Mouse (Mus musculus): Measurements from ENCODE around the gene Mapkap1. TPM values are rescaled to one million over a fixed set of nuclear protein-coding genes. Genes with fewer than 3 reads are reported as not detected.

Mapkap1 gene
- polyA plus RNA-seq (2021): 78.9 TPM

- POLR2A ChIA-PET: interaction anchor here (0.6 to 1.2 kb wide), 5 partner anchors 29 to 175 kb away, joined by 3 read pairs; partner anchors contain the start of gene Pbx3
- in situ Hi-C loops (cut with MboI; ENCODE audit: low pct_unique_long_range_greater_than_20kb): no loop called here
- no peak for TF ChIP-seq CTCF (IDR thresholded peaks at IDR 0.05)
- ATAC-seq: peak; percentile 93
- CTCF ChIA-PET: no interaction called here
- peak; percentile 73 for DNase-seq (ENCODE audit: low read depth, low spot score)
- H3K27me3 ChIP-seq: no peaks in the 10 kb centered on the region
Measured at GRCm38 (mm10) chr2:34406601-34407464, at the start of gene Mapkap1. Mapkap1 (plus strand) TSS chr2:34406771.

GRCm38 (mm10) chr2:34363678-34364077 lies 42.9 kb upstream of the Mapkap1 start:
- TF ChIP-seq CTCF (IDR thresholded peaks at IDR 0.05): no peak
- CTCF ChIA-PET: interaction anchor here (1.5 kb wide), 1 partner anchor 11 kb away, joined by 4 read pairs; no protein-coding TSS in a partner anchor
- ATAC-seq: no peak
- no peak for DNase-seq (ENCODE audit: low read depth, low spot score)
- POLR2A ChIA-PET: no interaction called here
- in situ Hi-C loops (cut with MboI; ENCODE audit: low pct_unique_long_range_greater_than_20kb): loop anchor here (25.0 kb wide), 1 partner anchor 601 kb away; no protein-coding TSS in a partner anchor
- H3K27me3 ChIP-seq: no peaks in the 10 kb centered on the region

- CTCF ChIA-PET: no interaction called here
- no peak for TF ChIP-seq CTCF (IDR thresholded peaks at IDR 0.05)
- no peaks in the 10 kb centered on the region for H3K27me3 ChIP-seq
Measured at GRCm38 (mm10) chr2:34367024-34367423, 39.5 kb upstream of the Mapkap1 start.

DNA sequence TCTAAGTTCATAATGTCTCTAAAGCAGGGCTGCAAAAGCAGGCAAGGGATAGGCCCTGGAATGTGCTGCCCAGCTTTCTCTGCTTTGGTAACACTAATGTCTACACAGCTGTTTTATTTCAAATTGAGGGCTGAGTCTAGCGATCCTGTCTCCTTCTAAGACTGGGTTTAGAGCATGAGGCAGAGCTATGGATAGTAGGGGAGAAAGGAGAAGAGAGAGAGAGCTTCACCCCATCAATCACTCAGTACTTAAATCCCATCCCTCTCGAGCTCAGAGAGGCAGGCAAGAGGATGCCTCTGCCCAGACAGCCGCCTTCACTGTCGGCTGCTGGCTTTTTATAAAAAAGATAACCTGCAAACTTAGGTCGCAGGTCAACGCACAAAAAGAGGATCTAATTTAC lies 38.2 kb upstream of the Mapkap1 start:
- DNase-seq (ENCODE audit: low read depth, low spot score): no peak
- CTCF ChIA-PET: interaction anchor here (1.1 kb wide), 1 partner anchor 271 kb away, joined by 4 read pairs; no protein-coding TSS in a partner anchor
- no peak for TF ChIP-seq CTCF (IDR thresholded peaks at IDR 0.05)
- no peak for ATAC-seq
- H3K27me3 ChIP-seq: no peaks in the 10 kb centered on the region
- POLR2A ChIA-PET: interaction anchor here (1.1 kb wide), 1 partner anchor 9 kb away, joined by 6 read pairs; no protein-coding TSS in a partner anchor
- in situ Hi-C loops (cut with MboI; ENCODE audit: low pct_unique_long_range_greater_than_20kb): loop anchor here (25.0 kb wide), 1 partner anchor 606 kb away; no protein-coding TSS in a partner anchor

More at GRCm38 (mm10) chr2:34367024-34367423, 39.5 kb upstream of the Mapkap1 start:
- ATAC-seq (no peak), DNase-seq (ENCODE audit: low read depth, low spot score) (no peak)
- POLR2A ChIA-PET: no interaction called here
- in situ Hi-C loops (cut with MboI; ENCODE audit: low pct_unique_long_range_greater_than_20kb): loop anchor here (25.0 kb wide), 1 partner anchor 605 kb away; no protein-coding TSS in a partner anchor

DNA sequence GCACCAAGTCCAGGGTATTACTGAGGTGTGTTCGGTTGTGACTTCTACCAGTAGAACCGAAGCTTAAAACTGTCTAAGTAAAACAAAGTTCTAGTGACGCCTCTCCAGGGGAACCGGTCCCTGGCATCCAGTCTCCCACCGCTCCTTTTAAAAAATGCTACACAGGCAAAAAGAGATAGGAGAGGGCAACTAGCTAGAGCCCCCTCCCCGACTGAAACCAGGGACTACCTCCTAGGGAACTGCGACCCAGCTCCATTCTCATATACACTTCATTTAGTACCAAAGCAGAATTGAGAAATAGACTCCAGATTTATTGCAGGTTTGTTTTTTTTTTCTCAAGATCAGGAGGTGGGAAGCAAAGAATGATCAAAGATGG lies 36.2 kb upstream of the Mapkap1 start:
- ChIA-PET POLR2A (interaction anchor here (0.7 to 2.4 kb wide), 2 partner anchors 9 to 1310 kb away, joined by 3 to 11 read pairs; no protein-coding TSS in a partner anchor), CTCF (no interaction called here)
- ATAC-seq: no peak
- H3K27me3 ChIP-seq: no peaks in the 10 kb centered on the region
- DNase-seq (ENCODE audit: low read depth, low spot score): no peak
- no peak for TF ChIP-seq CTCF (IDR thresholded peaks at IDR 0.05)
- in situ Hi-C loops (cut with MboI; ENCODE audit: low pct_unique_long_range_greater_than_20kb): loop anchor here (25.0 kb wide), 1 partner anchor 608 kb away; no protein-coding TSS in a partner anchor

DNA sequence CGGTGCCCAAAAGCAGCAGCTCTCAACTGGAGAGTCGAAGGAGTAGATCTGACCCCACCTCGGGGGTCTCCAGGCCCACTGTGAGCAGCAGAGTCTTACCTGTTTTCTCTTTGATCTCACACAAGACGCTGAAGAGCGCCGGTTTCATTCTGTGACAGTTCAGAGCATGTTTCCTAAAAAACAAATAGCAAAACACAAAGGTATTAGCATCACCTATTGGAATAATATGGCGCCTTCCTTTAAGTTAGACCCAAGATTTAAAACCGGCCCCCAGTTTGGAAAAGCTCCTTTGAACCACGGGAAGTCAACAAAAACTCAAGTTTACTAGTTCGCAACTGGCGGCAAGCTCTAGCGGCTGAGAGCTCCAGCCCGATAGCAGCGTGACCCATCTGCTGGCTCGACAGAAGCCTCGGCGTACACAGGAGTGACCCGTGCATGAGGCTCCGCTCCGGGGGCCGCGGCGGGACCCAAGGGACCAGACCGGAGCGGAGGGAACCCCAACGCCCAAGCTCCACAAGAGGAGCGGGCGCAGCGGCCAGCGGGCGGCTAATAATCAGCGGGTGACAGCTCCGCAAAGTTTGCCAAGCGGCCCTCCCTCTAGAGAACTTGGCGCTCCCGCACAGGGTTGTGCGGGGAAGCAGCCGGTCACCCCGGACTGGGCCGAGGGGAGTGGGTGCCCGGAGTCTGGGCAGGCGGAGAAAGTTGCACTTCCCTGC lies 35.7 kb upstream of the Mapkap1 start:
- ATAC-seq (no peak), DNase-seq (ENCODE audit: low read depth, low spot score) (no peak)
- CTCF ChIA-PET: interaction anchor here (1.0 kb wide), 1 partner anchor 397 kb away, joined by 3 read pairs; no protein-coding TSS in a partner anchor
- H3K27me3 ChIP-seq: no peaks in the 10 kb centered on the region
- in situ Hi-C loops (cut with MboI; ENCODE audit: low pct_unique_long_range_greater_than_20kb): loop anchor here (25.0 kb wide), 1 partner anchor 609 kb away; no protein-coding TSS in a partner anchor
- no peak for TF ChIP-seq CTCF (IDR thresholded peaks at IDR 0.05)
- POLR2A ChIA-PET: interaction anchor here (0.7 to 2.4 kb wide), 2 partner anchors 9 to 1310 kb away, joined by 3 to 11 read pairs; no protein-coding TSS in a partner anchor

- CTCF ChIA-PET: interaction anchor here (1.0 kb wide), 1 partner anchor 398 kb away, joined by 3 read pairs; no protein-coding TSS in a partner anchor
- POLR2A ChIA-PET: interaction anchor here (0.5 to 2.4 kb wide), 2 partner anchors 10 to 134 kb away, joined by 8 to 11 read pairs; no protein-coding TSS in a partner anchor
- DNase-seq (ENCODE audit: low read depth, low spot score) (no peak), ATAC-seq (peak; percentile 34)
- in situ Hi-C loops (cut with MboI; ENCODE audit: low pct_unique_long_range_greater_than_20kb): loop anchor here (25.0 kb wide), 1 partner anchor 609 kb away; no protein-coding TSS in a partner anchor
- TF ChIP-seq CTCF (IDR thresholded peaks at IDR 0.05): no peak
- H3K27me3 ChIP-seq: no peaks in the 10 kb centered on the region
Measured at GRCm38 (mm10) chr2:34371441-34372304, 34.9 kb upstream of the Mapkap1 start.

DNA sequence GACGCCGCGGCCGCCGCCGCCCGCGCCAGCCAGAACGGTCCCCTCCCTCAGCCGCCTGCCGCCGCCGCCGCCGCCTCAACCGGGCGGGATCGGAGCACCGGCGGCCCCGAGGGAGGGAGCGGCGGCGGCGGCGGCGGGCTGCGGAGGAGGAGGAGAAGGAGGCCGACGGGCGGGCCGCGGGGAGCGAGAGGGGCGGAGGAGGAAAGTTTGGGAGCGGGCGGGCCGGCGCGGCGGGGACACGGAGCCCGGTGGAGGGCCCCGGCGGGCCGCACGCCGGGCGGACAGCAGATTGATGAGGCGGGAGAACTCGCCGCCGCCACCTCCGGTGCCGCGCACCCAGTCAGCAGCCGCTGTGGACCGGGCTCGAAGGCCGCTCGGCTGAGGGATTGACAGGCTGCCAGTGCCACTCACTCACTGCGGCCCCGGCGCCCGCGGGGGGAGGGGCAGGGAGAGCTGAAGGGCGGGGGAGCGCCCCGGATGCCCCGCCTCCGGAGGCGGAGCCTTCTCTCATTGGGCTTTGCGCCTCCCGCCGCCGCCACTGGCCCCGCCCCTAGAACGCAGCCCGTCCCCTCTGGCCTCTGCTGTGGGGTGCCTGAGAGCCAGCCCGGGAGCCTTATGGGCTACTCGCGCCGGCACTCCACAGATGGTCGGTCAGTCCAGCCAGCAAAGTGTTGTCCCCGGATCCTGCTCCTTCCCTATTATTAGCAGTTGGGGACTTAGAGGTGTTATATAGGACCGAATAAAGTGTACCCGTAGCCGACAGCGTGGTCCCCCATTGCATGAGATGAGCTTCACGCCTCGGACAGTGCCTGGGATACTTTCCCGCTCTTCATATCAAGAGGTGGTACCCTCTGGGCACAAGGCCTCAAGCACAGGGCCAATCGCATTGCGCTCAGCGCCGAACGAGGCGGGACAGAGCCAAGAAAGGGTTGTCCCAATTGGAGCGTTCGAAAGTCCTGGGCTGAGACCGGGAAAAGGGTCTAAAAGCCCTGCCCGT lies 34.0 kb upstream of the Mapkap1 start, which contains the start of gene Pbx3:
Gene Pbx3, minus strand, starts transcription at position 838 of the 997 bp plus-strand sequence.
- ATAC-seq: peak; percentile 87
- no peak for TF ChIP-seq CTCF (IDR thresholded peaks at IDR 0.05)
- ChIA-PET CTCF (interaction anchor here (0.9 kb wide), 1 partner anchor 267 kb away, joined by 3 read pairs; no protein-coding TSS in a partner anchor), POLR2A (interaction anchor here (0.5 to 2.4 kb wide), 4 partner anchors 11 to 133 kb away, joined by 3 to 11 read pairs (median 6); no protein-coding TSS in a partner anchor)
- in situ Hi-C loops (cut with MboI; ENCODE audit: low pct_unique_long_range_greater_than_20kb): loop anchor here (25.0 kb wide), 1 partner anchor 610 kb away; no protein-coding TSS in a partner anchor
- H3K27me3 ChIP-seq: no peaks in the 10 kb centered on the region
- peak; percentile 78 for DNase-seq (ENCODE audit: low read depth, low spot score)
